Mouse (Mus musculus): ENCODE measurements around the gene Spata22. TPM values are rescaled to one million over a fixed set of nuclear protein-coding genes. Genes with fewer than 3 reads are reported as not detected.

Gene Spata22
- polyA plus RNA-seq, 1 experiment, result not detected

Other genes with a start within 250 kb of the Spata22 start
- 5.4 and 12.1 TPM in 2 replicates for gene Itgae, start 239.2 kb upstream of the Spata22 start, polyA plus RNA-seq (2012; rRNA removed)
- gene Haspin, start 191.4 kb upstream of the Spata22 start, polyA plus RNA-seq (2012; rRNA removed), result 3.1 and 3.6 TPM in 2 replicates
- gene P2rx5, start 169.3 kb upstream of the Spata22 start, polyA plus RNA-seq (2012; rRNA removed), result 0.43 and 0.44 TPM in 2 replicates
- gene Emc6, start 152.7 kb upstream of the Spata22 start, polyA plus RNA-seq (2012; rRNA removed), result 37.8 and 40.2 TPM in 2 replicates
- gene Tax1bp3, start 152.7 kb upstream of the Spata22 start, polyA plus RNA-seq (2012; rRNA removed), result 221 and 232 TPM in 2 replicates
- 14.2 and 19.4 TPM in 2 replicates for gene Ctns, start 130.7 kb upstream of the Spata22 start, polyA plus RNA-seq (2012; rRNA removed)
- 10.4 and 18.9 TPM in 2 replicates for gene Shpk, start 130.3 kb upstream of the Spata22 start, polyA plus RNA-seq (2012; rRNA removed)
- gene Trpv1, start 95.4 kb upstream of the Spata22 start, polyA plus RNA-seq (2012; rRNA removed), result 0.18 and 0.21 TPM in 2 replicates
- 0.45 and 1.8 TPM in 2 replicates for gene Trpv3, start 62.4 kb upstream of the Spata22 start, polyA plus RNA-seq (2012; rRNA removed)
- gene Aspa, start 145 bp upstream of the Spata22 start, polyA plus RNA-seq (2012; rRNA removed), result 25.3 and 42.6 TPM in 2 replicates
- gene Gm49340, start within 50 bp of the Spata22 start, polyA plus RNA-seq (2012; rRNA removed), result 0.02 TPM in 1 of 2 replicates, not detected in the other
- gene Olfr20, start 21.0 kb downstream of the Spata22 start, polyA plus RNA-seq (2012; rRNA removed), result 0.07 TPM in 1 of 2 replicates, not detected in the other
- not detected in 2 replicates for gene Olfr376, start 41.5 kb downstream of the Spata22 start, polyA plus RNA-seq (2012; rRNA removed)
- not detected in 2 replicates for gene Olfr1, start 69.9 kb downstream of the Spata22 start, polyA plus RNA-seq (2012; rRNA removed)
- not detected in 2 replicates for gene Olfr378, start 98.7 kb downstream of the Spata22 start, polyA plus RNA-seq (2012; rRNA removed)
- not detected in 2 replicates for gene Olfr380, start 127.8 kb downstream of the Spata22 start, polyA plus RNA-seq (2012; rRNA removed)
- not detected in 2 replicates for gene Olfr381, start 161.9 kb downstream of the Spata22 start, polyA plus RNA-seq (2012; rRNA removed)
- not detected in 2 replicates for gene Olfr382, start 187.5 kb downstream of the Spata22 start, polyA plus RNA-seq (2012; rRNA removed)

All from large intestine, adult 2 months (tissue).